Mouse (Mus musculus) hindbrain, embryonic 12.5 days (tissue): ENCODE data around the gene Aire. TPM values are rescaled to one million over a fixed set of nuclear protein-coding genes. Genes with fewer than 3 reads are reported as not detected.

ENCODE experiments used
- ATAC-seq: fragments of 200-750 bp; cut with Nextera tagmentation; 2 replicates; pipeline ENCODE4 v1.8.0; 2017; ENCODE audit warnings: moderate TSS enrichment; ENCODE audit not compliant: low FRiP score
- H3K27ac ChIP-seq: fragments of 300-500 bp; sonication (generic); 2 replicates; pipeline ENCODE4 v1.5.1; 2016; ENCODE audit warnings: mild to moderate bottlenecking
- H3K27me3 ChIP-seq: fragments of 300-500 bp; sonication (generic); 2 replicates; pipeline ENCODE4 v1.6.1; 2016; ENCODE audit warnings: mild to moderate bottlenecking
- H3K36me3 ChIP-seq: fragments of 300-500 bp; sonication (generic); 2 replicates; pipeline ENCODE4 v1.6.1; 2016; ENCODE audit warnings: mild to moderate bottlenecking
- H3K4me1 ChIP-seq: fragments of 300-500 bp; sonication (generic); 2 replicates; pipeline ENCODE4 v1.6.1; 2016
- H3K4me2 ChIP-seq: fragments of 300-500 bp; sonication (generic); replicated peaks from 2 replicates; pipeline ENCODE4 v1.6.1; 2016; ENCODE audit warnings: mild to moderate bottlenecking
- H3K4me3 ChIP-seq: fragments of 300-500 bp; sonication (generic); 2 replicates; pipeline ENCODE4 v1.5.1; 2016; ENCODE audit warnings: mild to moderate bottlenecking
- H3K9ac ChIP-seq: fragments of 300-500 bp; sonication (generic); 2 replicates; pipeline ENCODE4 v1.6.1; 2016; ENCODE audit warnings: mild to moderate bottlenecking, moderate library complexity
- H3K9me3 ChIP-seq: fragments of 300-500 bp; sonication (generic); replicated peaks from 2 replicates; pipeline ENCODE4 v1.6.1; 2016; ENCODE audit warnings: mild to moderate bottlenecking
- WGBS: fragments of 180-500 bp; shearing (Covaris S2); methylation state at CpG from one replicate; pipeline ENCODE4 v1.1.7; 2016; 5-methylcytosine and 5-hydroxymethylcytosine counted together
- polyA plus RNA-seq: library from polyadenylated mRNA; unstranded; fragments of >200 nt; fragmentation: Nextera tagmentation; extraction: Ambion mirVana; gene quantifications from 2 replicates; pipeline ENCODE4 v1.2.1, GENCODE M21; 2016

The Aire gene
- polyA plus RNA-seq: 0.20 and 0.23 TPM in 2 replicates

- peak; percentile 83 for ATAC-seq
- no peaks in the 10 kb centered on the region for H3K9me3 ChIP-seq
- H3K27me3 ChIP-seq: peaks cover 11% of the 10 kb centered on the region; the same call in 1 of the 2 replicates
- H3K4me3 ChIP-seq: peak within 1 kb of the TSS; percentile 26
- no peak within 1 kb of the TSS for H3K27ac ChIP-seq
- peak within 1 kb of the TSS; percentile 48 for H3K4me2 ChIP-seq
- H3K36me3 ChIP-seq: no peaks in the 10 kb centered on the region
- H3K9ac ChIP-seq: peak within 1 kb of the TSS; percentile 20; the same call in 1 of the 2 replicates
- H3K4me1 ChIP-seq: no peaks in the 10 kb centered on the region
- 3% methylated on average over 27 of the region's 27 CpGs for WGBS
Observed at GRCm38 (mm10) chr10:78043406-78043836, at the start of gene Aire. Gene Aire, minus strand, starts transcription at chr10:78043610.

- no peak overlapping the region for H3K4me2 ChIP-seq
- no peaks in the 10 kb centered on the region for H3K9me3 ChIP-seq
- no peak overlapping the region for H3K9ac ChIP-seq
- H3K4me1 ChIP-seq: no peaks in the 10 kb centered on the region
- no peaks in the 10 kb centered on the region for H3K36me3 ChIP-seq
- no peaks in the 10 kb centered on the region for H3K27me3 ChIP-seq
- 89% methylated on average over 13 of the region's 13 CpGs for WGBS
- no peak overlapping the region for H3K4me3 ChIP-seq
- no peak for ATAC-seq
- H3K27ac ChIP-seq: no peak overlapping the region
Observed at GRCm38 (mm10) chr10:78092725-78093029, 49.3 kb upstream of the Aire start.

- H3K9ac ChIP-seq: no peak overlapping the region
- H3K36me3 ChIP-seq: no peaks in the 10 kb centered on the region
- WGBS: 88% methylated on average over 23 of the region's 23 CpGs
- H3K27me3 ChIP-seq: no peaks in the 10 kb centered on the region
- no peak overlapping the region for H3K27ac ChIP-seq
- ATAC-seq: no peak
- H3K4me3 ChIP-seq: no peak overlapping the region
- H3K9me3 ChIP-seq: no peaks in the 10 kb centered on the region
- H3K4me1 ChIP-seq: no peaks in the 10 kb centered on the region
- H3K4me2 ChIP-seq: no peak overlapping the region
Observed at GRCm38 (mm10) chr10:78091865-78092724, 48.7 kb upstream of the Aire start.

- ATAC-seq: no peak
- no peaks in the 10 kb centered on the region for H3K4me1 ChIP-seq
Observed at GRCm38 (mm10) chr10:78090706-78091491, 47.5 kb upstream of the Aire start.

GRCm38 (mm10) chr10:78090246-78090645 is 46.8 kb upstream of the Aire start:
- WGBS: 64% methylated on average over 6 of the region's 6 CpGs
- Histone ChIP-seq H3K9ac (no peak overlapping the region), H3K36me3 (no peaks in the 10 kb centered on the region), H3K4me2 (no peak overlapping the region), H3K4me3 (no peak overlapping the region), H3K27me3 (no peaks in the 10 kb centered on the region), H3K4me1 (no peaks in the 10 kb centered on the region), H3K27ac (no peak overlapping the region), H3K9me3 (no peaks in the 10 kb centered on the region)
- no peak for ATAC-seq

More at GRCm38 (mm10) chr10:78090706-78091491, 47.5 kb upstream of the Aire start:
- H3K27ac ChIP-seq: no peak overlapping the region
- no peak overlapping the region for H3K4me2 ChIP-seq
- H3K36me3 ChIP-seq: no peaks in the 10 kb centered on the region
- no peak overlapping the region for H3K4me3 ChIP-seq
- no peak overlapping the region for H3K9ac ChIP-seq
- H3K9me3 ChIP-seq: no peaks in the 10 kb centered on the region
- 79% methylated on average over 4 of the region's 4 CpGs for WGBS
- H3K27me3 ChIP-seq: no peaks in the 10 kb centered on the region

GRCm38 (mm10) chr10:78087101-78087511 is 43.7 kb upstream of the Aire start:
- WGBS: 88% methylated on average over 6 of the region's 6 CpGs
- Histone ChIP-seq H3K9me3 (no peaks in the 10 kb centered on the region), H3K4me3 (no peak overlapping the region), H3K36me3 (no peaks in the 10 kb centered on the region), H3K27ac (no peak overlapping the region), H3K4me2 (no peak overlapping the region), H3K4me1 (no peaks in the 10 kb centered on the region), H3K9ac (no peak overlapping the region), H3K27me3 (no peaks in the 10 kb centered on the region)
- ATAC-seq: no peak

- H3K9ac ChIP-seq: no peak overlapping the region
- no peaks in the 10 kb centered on the region for H3K36me3 ChIP-seq
- no peaks in the 10 kb centered on the region for H3K4me1 ChIP-seq
- 86% methylated on average over 10 of the region's 10 CpGs for WGBS
- no peaks in the 10 kb centered on the region for H3K9me3 ChIP-seq
- ATAC-seq: no peak
- no peaks in the 10 kb centered on the region for H3K27me3 ChIP-seq
- H3K4me3 ChIP-seq: no peak overlapping the region
- H3K27ac ChIP-seq: no peak overlapping the region
- H3K4me2 ChIP-seq: no peak overlapping the region
Observed at GRCm38 (mm10) chr10:78086444-78087061, 43.1 kb upstream of the Aire start.

- H3K9ac ChIP-seq: no peak overlapping the region
- no peak overlapping the region for H3K4me3 ChIP-seq
- WGBS: 96% methylated on average over 6 of the region's 6 CpGs
- no peaks in the 10 kb centered on the region for H3K4me1 ChIP-seq
- ATAC-seq: no peak
- no peak overlapping the region for H3K4me2 ChIP-seq
- H3K36me3 ChIP-seq: no peaks in the 10 kb centered on the region
- H3K9me3 ChIP-seq: no peaks in the 10 kb centered on the region
- no peaks in the 10 kb centered on the region for H3K27me3 ChIP-seq
- no peak overlapping the region for H3K27ac ChIP-seq
Observed at GRCm38 (mm10) chr10:78085711-78086110, 42.3 kb upstream of the Aire start.

GRCm38 (mm10) chr10:78084073-78084472 is 40.7 kb upstream of the Aire start:
- ATAC-seq: no peak
- no peaks in the 10 kb centered on the region for H3K27me3 ChIP-seq
- H3K27ac ChIP-seq: no peak overlapping the region
- H3K9ac ChIP-seq: no peak overlapping the region
- no peak overlapping the region for H3K4me3 ChIP-seq
- no peak overlapping the region for H3K4me2 ChIP-seq
- H3K36me3 ChIP-seq: no peaks in the 10 kb centered on the region
- no peaks in the 10 kb centered on the region for H3K9me3 ChIP-seq
- H3K4me1 ChIP-seq: no peaks in the 10 kb centered on the region
- 73% methylated on average over 1 of the region's 1 CpGs for WGBS

GRCm38 (mm10) chr10:78079955-78080591 is 36.7 kb upstream of the Aire start:
- Histone ChIP-seq H3K27me3 (no peaks in the 10 kb centered on the region), H3K27ac (no peak overlapping the region)
- no peak for ATAC-seq

GRCm38 (mm10) chr10:78078276-78078675 is 34.9 kb upstream of the Aire start:
- WGBS: 86% methylated on average over 5 of the region's 5 CpGs
- H3K27me3 ChIP-seq: no peaks in the 10 kb centered on the region
- H3K4me2 ChIP-seq: no peak overlapping the region
- H3K9ac ChIP-seq: no peak overlapping the region
- ATAC-seq: no peak
- H3K4me1 ChIP-seq: no peaks in the 10 kb centered on the region
- no peak overlapping the region for H3K4me3 ChIP-seq
- H3K36me3 ChIP-seq: no peaks in the 10 kb centered on the region
- no peak overlapping the region for H3K27ac ChIP-seq
- H3K9me3 ChIP-seq: no peaks in the 10 kb centered on the region

More at GRCm38 (mm10) chr10:78079955-78080591, 36.7 kb upstream of the Aire start:
- no peak overlapping the region for H3K4me2 ChIP-seq
- WGBS: 85% methylated on average over 4 of the region's 4 CpGs
- H3K9me3 ChIP-seq: no peaks in the 10 kb centered on the region
- no peaks in the 10 kb centered on the region for H3K36me3 ChIP-seq
- no peaks in the 10 kb centered on the region for H3K4me1 ChIP-seq
- H3K4me3 ChIP-seq: no peak overlapping the region
- no peak overlapping the region for H3K9ac ChIP-seq

GRCm38 (mm10) chr10:78077862-78078261 is 34.5 kb upstream of the Aire start:
- H3K4me3 ChIP-seq: no peak overlapping the region
- no peak for ATAC-seq
- no peak overlapping the region for H3K27ac ChIP-seq
- 86% methylated on average over 9 of the region's 9 CpGs for WGBS
- no peaks in the 10 kb centered on the region for H3K9me3 ChIP-seq
- H3K36me3 ChIP-seq: no peaks in the 10 kb centered on the region
- no peak overlapping the region for H3K9ac ChIP-seq
- no peaks in the 10 kb centered on the region for H3K4me1 ChIP-seq
- H3K4me2 ChIP-seq: no peak overlapping the region
- H3K27me3 ChIP-seq: no peaks in the 10 kb centered on the region
